Mouse (Mus musculus) layer of hippocampus, adult 2 months (tissue): ENCODE data around the gene Slamf9. TPM values are rescaled to one million over a fixed set of nuclear protein-coding genes. Genes with fewer than 3 reads are reported as not detected.

Experiments used
- DNase-seq, 2 experiments: peaks; one replicate each; pipeline ENCODE4 v3.0.0; 2022; ENCODE audit warnings: low spot score in 2 of 2
- H3K27ac ChIP-seq: fragments of 200-600 bp; 2 replicates; pipeline ENCODE4 v1.8.1; 2022
- H3K4me3 ChIP-seq: fragments of 200-600 bp; 2 replicates; pipeline ENCODE4 v1.8.1; 2022; ENCODE audit warnings: mild to moderate bottlenecking
- CTCF ChIP-seq: fragments of 200-600 bp; conservative IDR thresholded peaks from 2 replicates; pipeline ENCODE4 v1.8.1; 2022; ENCODE audit warnings: antibody characterized with exemption, mild to moderate bottlenecking, moderate library complexity
- long read RNA-seq, 2 experiments: library from polyadenylated mRNA; stranded (forward); transcript quantifications; one replicate each; pipeline ENCODE4 v2.0.0; 2021; ENCODE audit warnings: borderline mapping rate in 2 of 2
- total RNA-seq, 2 experiments: library from RNA; stranded (reverse); gene quantifications; 2 replicates each; pipeline ENCODE4 v1.2.3; 2021

The Slamf9 gene
- total RNA-seq = under 1 TPM in 1 of 2 experiments, not detected in 1; 0.38 TPM
- long read RNA-seq, experiment 1 = 0 reads
- long read RNA-seq, experiment 2 = 0 reads

DNA sequence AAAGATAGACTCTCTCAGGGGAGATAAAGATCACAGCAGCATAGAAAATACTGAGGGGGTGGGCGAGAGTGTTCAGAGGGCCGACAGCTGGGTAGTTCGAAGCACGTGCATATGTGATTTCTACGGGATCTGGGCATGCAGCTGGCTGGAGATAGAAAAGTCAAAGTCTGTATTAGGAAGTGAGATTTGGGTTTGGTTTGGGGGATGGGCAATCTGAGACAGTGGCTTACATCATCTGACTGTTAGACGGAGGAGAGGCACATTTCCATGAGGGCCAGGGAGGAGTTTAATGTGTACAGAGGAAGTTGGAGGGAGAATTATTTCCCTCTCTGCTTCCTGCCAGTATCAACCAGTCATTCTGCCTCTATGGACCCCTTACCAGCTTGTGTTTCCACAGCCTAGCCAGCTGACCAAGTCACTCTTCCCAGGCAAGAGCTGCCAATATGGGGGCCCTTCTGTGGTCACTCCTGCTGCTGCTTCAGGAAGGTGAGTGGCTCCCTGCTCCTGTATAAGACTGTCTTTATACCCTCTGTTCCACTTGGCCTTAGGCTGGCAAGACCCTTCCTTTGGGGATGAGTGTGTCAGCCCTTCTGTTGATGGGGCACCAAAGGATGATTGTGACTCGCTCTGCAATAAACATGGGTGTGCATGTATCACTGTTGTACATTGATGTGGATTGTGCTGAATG is at the start of gene Slamf9:
Gene Slamf9, plus strand, starts transcription at position 305 of the 688 bp plus-strand sequence.
- no peak for DNase-seq
- no peak within 1 kb of the TSS for H3K27ac ChIP-seq
- no peak for TF ChIP-seq CTCF
- no peak within 1 kb of the TSS for H3K4me3 ChIP-seq

DNA sequence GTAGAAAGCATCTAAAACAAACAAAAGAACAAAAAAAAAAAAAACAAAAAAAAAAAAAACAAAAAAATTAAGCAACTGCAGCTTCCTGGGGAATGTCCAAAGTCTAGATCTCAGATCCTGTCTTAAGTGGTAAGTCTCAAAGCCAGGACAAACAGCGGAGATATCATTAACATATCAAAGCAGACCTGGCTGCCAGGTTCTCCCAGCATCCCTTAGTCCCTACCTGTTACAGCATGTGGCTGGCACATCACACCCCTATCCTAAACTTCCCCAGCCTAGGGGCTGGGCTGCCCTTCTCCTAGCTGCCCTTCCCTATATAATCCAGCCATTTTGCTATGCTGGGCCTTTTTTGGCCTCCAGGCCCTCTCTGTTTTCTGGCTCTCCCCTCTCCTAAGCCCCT is 48.7 kb upstream of the Slamf9 start:
- H3K4me3 ChIP-seq = no peak overlapping the region
- H3K27ac ChIP-seq = no peak overlapping the region
- no peak for TF ChIP-seq CTCF
- no peak for DNase-seq

DNA sequence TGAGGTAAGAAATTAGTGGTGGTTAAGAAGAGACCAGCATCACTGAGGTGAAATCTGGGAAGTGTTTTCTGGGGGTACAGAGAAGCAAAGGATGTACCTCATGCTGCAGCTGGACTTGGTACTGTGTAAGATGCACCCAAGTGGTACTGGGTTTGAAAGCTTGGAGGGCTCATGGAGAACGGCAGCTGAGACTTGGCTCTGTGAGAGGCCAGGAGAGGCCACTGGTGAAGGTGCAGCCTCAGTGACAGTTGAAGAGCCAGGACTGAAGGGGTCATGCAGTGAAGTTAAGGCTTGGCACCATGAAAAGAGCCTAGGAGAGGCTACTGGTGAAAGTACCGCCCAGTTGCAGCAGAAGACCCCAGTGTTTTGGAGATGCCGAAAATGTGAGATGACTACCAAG is 47.3 kb upstream of the Slamf9 start:
- H3K4me3 ChIP-seq = no peak overlapping the region
- no peak for TF ChIP-seq CTCF
- DNase-seq = no peak
- H3K27ac ChIP-seq = no peak overlapping the region

DNA sequence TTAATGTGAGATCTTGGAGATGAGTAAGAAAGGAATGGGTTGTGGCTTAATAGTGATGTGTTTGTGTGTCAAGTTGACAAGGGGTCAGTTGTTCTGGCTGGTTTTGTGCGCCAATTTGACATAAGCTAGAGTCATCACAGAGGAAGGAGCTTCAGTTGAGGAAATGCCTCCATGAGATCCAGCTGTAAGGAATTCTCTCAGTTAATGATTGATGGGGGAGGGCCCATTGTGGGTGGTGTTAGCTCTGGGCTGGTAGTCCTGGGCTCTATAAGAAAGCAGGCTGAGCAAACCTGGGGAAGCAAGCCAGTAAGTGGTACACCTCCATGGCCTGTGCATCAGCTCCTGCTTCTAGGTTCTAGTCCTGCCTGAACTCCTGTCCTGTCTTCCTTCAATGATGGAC is 46.5 kb upstream of the Slamf9 start:
- Histone ChIP-seq H3K27ac (no peak overlapping the region), H3K4me3 (no peak overlapping the region)
- no peak for TF ChIP-seq CTCF
- no peak for DNase-seq

DNA sequence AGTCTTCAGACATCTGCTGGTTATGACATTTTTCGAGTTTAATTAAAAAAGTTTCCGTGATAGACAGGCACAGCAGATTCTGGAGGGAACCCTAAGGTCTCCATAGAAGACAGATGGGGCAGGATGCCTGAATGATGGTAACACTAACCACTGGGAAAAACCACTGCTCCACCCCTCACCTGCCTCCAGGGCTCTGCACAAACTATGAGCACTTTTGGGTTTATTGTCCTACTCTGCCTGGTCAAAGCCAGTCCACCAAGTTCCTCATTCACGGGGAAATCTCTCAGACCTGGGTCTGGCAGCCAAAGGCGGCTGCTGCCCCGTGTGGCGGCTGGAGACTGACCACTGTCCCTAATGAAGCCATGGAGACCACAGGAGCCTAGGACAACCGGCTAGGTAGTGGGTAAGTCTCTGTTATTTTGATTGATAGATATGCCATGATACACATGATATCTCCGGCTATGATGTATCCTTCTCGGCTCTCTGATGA is 44.4 kb upstream of the Slamf9 start:
- DNase-seq = no peak
- Histone ChIP-seq H3K4me3 (no peak overlapping the region), H3K27ac (no peak overlapping the region)
- no peak for TF ChIP-seq CTCF

DNA sequence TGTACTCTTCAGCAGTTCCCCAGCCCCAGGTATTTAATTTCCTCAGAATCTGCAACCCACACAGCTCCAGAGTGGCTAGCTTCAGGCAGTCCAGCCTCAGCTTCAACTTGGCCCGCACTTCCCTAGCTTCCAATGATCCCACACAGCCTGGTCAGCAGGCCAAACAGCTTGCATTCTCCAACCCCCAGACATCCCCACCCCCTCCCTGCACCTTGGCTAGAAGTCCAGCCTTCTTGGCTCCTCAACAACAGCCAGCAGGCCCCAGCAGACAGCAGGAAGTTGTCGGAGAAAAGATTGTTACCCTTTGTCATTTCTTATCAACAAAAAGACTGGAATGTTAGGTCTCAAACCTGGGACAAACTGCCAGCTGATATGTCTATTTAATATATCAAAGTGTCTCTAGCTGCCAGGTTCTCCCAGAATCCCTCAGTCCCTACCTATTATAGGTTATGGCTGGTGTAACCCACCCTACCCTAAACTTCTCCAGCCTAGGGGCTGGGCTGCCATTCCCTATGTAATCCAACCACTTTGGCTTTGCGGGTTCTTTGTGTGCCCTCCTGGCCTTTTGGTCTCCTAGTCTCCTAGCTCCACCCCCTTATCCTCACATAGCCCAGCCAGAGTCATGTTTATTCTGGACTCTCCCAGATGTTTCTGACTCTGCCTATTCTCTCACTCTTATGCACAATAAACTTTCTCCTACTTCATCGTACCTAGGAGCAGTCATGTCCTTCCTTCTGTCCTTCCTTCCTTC is 43.1 kb upstream of the Slamf9 start:
- no peak for DNase-seq
- TF ChIP-seq CTCF = no peak
- no peak overlapping the region for H3K27ac ChIP-seq

DNA sequence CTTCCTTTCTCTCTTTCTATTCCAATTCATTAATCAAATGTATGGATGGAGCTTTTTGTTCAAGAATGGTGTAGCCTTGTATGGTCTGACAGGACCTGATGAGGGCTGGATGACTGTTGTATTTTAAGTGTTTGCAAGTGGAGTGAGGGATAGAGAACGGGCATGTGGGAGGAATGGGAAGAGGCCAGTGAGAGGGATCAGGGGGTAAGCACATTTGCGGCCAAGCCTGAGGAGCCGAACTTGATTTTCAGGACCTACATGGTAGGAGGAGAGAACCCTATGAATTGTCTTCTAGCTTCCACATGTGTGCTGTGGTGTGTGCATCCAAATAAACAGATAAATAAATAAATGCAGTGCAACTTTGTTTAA is 42.6 kb upstream of the Slamf9 start:
- H3K27ac ChIP-seq = no peak overlapping the region
- TF ChIP-seq CTCF = no peak
- no peak overlapping the region for H3K4me3 ChIP-seq
- DNase-seq = no peak

More for the DNA sequence above, 43.1 kb upstream of the Slamf9 start:
- no peak overlapping the region for H3K4me3 ChIP-seq

DNA sequence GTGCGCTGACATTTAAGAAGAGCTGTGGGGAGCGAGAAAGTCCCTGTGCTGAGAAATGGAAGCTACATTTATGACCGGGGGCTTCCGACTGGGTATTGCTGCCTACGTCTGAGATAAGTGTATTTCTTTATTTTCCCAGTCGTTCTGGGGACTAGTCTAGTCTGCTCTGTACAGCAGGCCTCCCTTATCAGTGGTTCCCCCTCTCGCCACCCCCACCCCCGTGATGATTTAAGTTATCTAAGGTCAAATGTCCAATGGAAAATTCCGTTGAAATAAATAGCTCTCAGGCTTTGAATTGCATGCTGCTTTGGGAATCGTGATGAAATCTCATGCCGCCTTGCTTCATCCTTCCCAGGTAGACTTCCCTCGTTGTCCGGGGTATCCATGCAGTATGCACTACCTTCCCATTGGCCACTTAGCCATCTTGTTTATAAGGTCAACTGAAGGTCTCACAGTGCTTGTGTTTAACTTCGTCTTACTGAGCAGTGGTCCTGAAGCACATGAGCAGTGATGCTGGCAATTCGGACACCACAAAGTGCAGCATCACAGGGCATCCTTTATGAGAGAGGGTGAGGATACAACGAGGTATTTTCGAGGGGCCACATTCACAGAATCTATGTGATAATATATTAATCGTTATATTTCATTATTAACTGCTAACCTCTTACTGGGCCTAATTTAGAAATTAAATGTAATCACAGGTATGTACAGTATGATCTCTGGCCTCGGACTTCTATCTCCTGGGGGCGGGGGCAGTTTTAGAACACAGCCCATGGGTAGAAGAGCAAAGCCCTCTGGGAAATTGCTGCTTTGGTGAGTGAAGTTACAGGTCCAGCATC is 41.9 kb upstream of the Slamf9 start:
- DNase-seq = no peak
- TF ChIP-seq CTCF = no peak
- no peak overlapping the region for H3K27ac ChIP-seq
- no peak overlapping the region for H3K4me3 ChIP-seq

DNA sequence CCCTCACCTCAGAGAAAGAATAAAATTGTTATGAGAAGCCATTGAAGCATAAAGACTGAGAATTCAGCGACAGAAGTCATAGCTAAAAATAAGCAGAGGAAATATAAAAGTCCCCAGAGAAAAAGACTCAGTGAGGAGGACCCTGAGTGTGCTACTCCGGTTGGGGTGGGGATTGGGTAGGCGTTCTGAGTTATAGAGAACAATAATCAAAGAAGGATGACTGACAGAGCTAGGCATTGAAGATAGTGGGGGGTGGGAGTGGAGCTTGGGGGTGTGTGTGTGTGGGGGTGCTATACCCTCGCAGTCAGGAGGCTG is 41.4 kb upstream of the Slamf9 start:
- TF ChIP-seq CTCF = no peak
- no peak for DNase-seq
- H3K4me3 ChIP-seq = no peak overlapping the region
- H3K27ac ChIP-seq = no peak overlapping the region

DNA sequence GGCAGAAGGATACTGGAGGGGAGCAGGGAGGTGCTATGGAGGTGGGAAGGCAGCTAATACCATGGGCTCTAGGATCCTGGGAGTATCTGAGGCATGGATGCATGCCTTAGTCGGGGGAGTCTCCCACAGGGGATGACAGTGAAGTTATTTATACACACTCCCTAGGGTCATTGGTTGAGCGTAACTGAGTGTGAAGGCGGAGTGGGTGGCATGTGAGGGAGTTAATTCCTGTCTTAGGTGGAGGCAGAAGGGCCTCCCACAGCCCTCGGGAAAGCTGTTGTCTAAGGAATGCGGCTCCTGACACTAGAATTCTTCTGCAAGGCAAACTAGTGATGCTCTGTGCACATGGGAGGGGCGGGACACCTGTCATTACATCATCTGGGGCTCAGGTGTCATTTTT is 38.4 kb upstream of the Slamf9 start:
- no peak overlapping the region for H3K27ac ChIP-seq

DNA sequence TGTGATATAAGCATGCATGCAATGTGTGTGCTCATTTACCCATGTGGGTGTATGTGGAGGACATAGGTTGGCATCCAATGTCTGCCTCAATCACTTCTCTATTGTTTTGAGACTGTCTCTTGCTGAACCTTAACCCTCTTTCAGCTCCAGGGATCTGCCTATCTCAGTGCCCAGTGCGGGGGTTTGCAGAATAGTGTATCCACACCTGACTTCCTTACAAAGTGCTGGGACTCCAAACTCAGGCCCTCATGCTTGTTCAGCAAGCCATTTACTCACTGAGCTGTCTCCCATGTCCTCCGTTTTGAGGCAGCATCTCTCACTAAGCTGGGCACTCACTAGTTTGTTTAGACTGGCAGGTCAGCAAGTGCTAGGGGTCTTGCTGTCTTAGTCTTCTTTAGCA is 36.5 kb upstream of the Slamf9 start:
- no peak overlapping the region for H3K27ac ChIP-seq
- H3K4me3 ChIP-seq = no peak overlapping the region
- TF ChIP-seq CTCF = no peak

More for the DNA sequence above, 38.4 kb upstream of the Slamf9 start:
- DNase-seq = no peak
- TF ChIP-seq CTCF = no peak
- H3K4me3 ChIP-seq = no peak overlapping the region

DNA sequence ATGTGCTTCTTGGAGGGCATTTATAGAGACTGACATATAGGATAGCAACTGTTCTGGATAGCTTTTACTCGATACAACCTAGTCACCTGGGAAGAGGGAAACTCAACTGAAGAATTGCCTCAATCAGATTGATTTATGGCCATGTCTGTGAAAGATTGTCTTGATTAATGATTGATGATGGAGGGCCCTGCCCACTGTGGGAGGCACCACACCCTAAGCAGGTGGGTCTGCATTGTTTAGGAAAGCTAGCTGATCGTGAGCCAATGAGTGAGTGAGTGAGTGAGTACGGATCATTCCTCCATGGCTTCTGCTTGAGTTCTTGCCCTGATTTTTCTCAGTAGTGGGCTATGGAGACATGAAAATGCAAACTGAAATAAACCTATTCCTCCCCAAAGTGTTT is 34.6 kb upstream of the Slamf9 start:
- Histone ChIP-seq H3K4me3 (no peak overlapping the region), H3K27ac (no peak overlapping the region)
- no peak for TF ChIP-seq CTCF
- DNase-seq = no peak

More for the DNA sequence above, 36.5 kb upstream of the Slamf9 start:
- no peak for DNase-seq

DNA sequence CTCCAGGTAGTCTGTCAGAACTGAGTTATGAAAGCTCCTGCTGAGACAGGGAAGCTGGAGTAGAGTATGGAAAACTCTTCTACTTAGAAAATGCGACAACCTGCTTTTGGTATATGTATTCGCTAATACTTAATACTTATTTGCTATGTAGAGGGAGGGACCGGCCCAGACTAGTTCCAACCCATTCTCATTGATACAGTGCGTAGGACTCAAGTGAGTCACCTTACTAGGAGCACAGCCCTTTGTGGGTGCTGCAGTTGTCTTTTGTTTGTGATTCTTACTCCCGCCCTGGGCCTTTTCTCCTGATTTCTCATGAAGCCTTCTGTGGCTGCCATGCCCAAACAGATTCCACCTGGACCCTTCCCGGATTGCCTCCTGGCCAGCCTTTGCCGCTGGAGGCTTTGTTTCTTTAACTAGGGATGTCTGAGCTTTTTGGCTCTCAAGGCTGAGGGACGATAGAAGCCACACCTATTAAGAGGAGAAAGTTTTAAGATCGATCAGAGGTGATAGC is 33.2 kb upstream of the Slamf9 start:
- H3K27ac ChIP-seq = no peak overlapping the region
- H3K4me3 ChIP-seq = no peak overlapping the region
- no peak for DNase-seq
- TF ChIP-seq CTCF = no peak
